Mouse (Mus musculus): ENCODE measurements around the gene Gm9913.

The Gm9913 gene

GRCm38 (mm10) chr2:125505006-125505745 lies at the start of gene Gm9913:
Gm9913 (plus strand) TSS chr2:125505089.
- peak; percentile 76 for ATAC-seq (ENCODE audit: low TSS enrichment)

GRCm38 (mm10) chr2:125456059-125456789 lies 48.7 kb upstream of the Gm9913 start:
- ATAC-seq (ENCODE audit: low TSS enrichment): no peak

- ATAC-seq (ENCODE audit: low TSS enrichment): no peak
Observed at GRCm38 (mm10) chr2:125459087-125459486, 45.8 kb upstream of the Gm9913 start.

GRCm38 (mm10) chr2:125464036-125464435 lies 40.9 kb upstream of the Gm9913 start:
- no peak for ATAC-seq (ENCODE audit: low TSS enrichment)

- ATAC-seq (ENCODE audit: low TSS enrichment): peak; percentile 79
Observed at GRCm38 (mm10) chr2:125470553-125471295, 34.2 kb upstream of the Gm9913 start.

GRCm38 (mm10) chr2:125471721-125472120 lies 33.2 kb upstream of the Gm9913 start:
- no peak for ATAC-seq (ENCODE audit: low TSS enrichment)

GRCm38 (mm10) chr2:125473228-125473627 lies 31.7 kb upstream of the Gm9913 start:
- ATAC-seq (ENCODE audit: low TSS enrichment): no peak

- ATAC-seq (ENCODE audit: low TSS enrichment): no peak
Observed at GRCm38 (mm10) chr2:125474690-125475089, 30.2 kb upstream of the Gm9913 start.

- ATAC-seq (ENCODE audit: low TSS enrichment): no peak
Observed at GRCm38 (mm10) chr2:125476231-125476630, 28.7 kb upstream of the Gm9913 start.

- no peak for ATAC-seq (ENCODE audit: low TSS enrichment)
Observed at GRCm38 (mm10) chr2:125477367-125477766, 27.5 kb upstream of the Gm9913 start.

GRCm38 (mm10) chr2:125478705-125479104 lies 26.2 kb upstream of the Gm9913 start:
- ATAC-seq (ENCODE audit: low TSS enrichment): no peak

GRCm38 (mm10) chr2:125480057-125480456 lies 24.8 kb upstream of the Gm9913 start:
- ATAC-seq (ENCODE audit: low TSS enrichment): no peak

GRCm38 (mm10) chr2:125481116-125481515 lies 23.8 kb upstream of the Gm9913 start:
- peak; percentile 97 for ATAC-seq (ENCODE audit: low TSS enrichment)

GRCm38 (mm10) chr2:125481531-125482317 lies 23.2 kb upstream of the Gm9913 start:
- no peak for ATAC-seq (ENCODE audit: low TSS enrichment)

GRCm38 (mm10) chr2:125484164-125484563 lies 20.7 kb upstream of the Gm9913 start:
- no peak for ATAC-seq (ENCODE audit: low TSS enrichment)

GRCm38 (mm10) chr2:125484910-125485309 lies 20.0 kb upstream of the Gm9913 start:
- no peak for ATAC-seq (ENCODE audit: low TSS enrichment)

- no peak for ATAC-seq (ENCODE audit: low TSS enrichment)
Observed at GRCm38 (mm10) chr2:125489979-125490378, 14.9 kb upstream of the Gm9913 start.

- ATAC-seq (ENCODE audit: low TSS enrichment): no peak
Observed at GRCm38 (mm10) chr2:125492050-125492900, 12.6 kb upstream of the Gm9913 start.

GRCm38 (mm10) chr2:125494291-125494690 lies 10.6 kb upstream of the Gm9913 start:
- ATAC-seq (ENCODE audit: low TSS enrichment): no peak

Measured in frontal cortex, adult (tissue).